Mouse (Mus musculus): ENCODE results near the gene Ctsj.

GRCm38 (mm10) chr13:61040531-61040930, 34.8 kb upstream of the Ctsj start, which contains the start of gene Ctsq:
- TF ChIP-seq CTCF (IDR thresholded peaks at IDR 0.05; ENCODE audit: insufficient read depth, low read length) (no peak), POLR2A (IDR thresholded peaks at IDR 0.05; ENCODE audit: borderline replicate concordance, extremely low read depth, low read depth, low read length) (no peak)

All from lung, adult 2 months (tissue).